Mouse (Mus musculus): Measurements from ENCODE around the gene Adgrd1. TPM values are rescaled to one million over a fixed set of nuclear protein-coding genes. Genes with fewer than 3 reads are reported as not detected.

Adgrd1 gene
- total and polyA plus RNA-seq, 3 experiments = 0.04 to 0.07 TPM; not detected in 1

GRCm38 (mm10) chr5:129214023-129214422, 117.5 kb downstream of the Adgrd1 start:
- in situ Hi-C loops (cut with MboI; ENCODE audit: low pct_ligation_motif_present, low pct_unique_long_range_greater_than_20kb, low sequenced_read_pairs) = no loop called here
- Histone ChIP-seq H3K4me2 (ENCODE audit: insufficient read depth, low read depth, poor library complexity, severe bottlenecking) (no peak overlapping the region), H3K27ac (ENCODE audit: insufficient read depth, low read depth) (no peak overlapping the region), H3K4me1 (ENCODE audit: control insufficient read depth in 1 of 2, insufficient read depth in 2 of 2) (no peaks in the 10 kb centered on the region), H3K36me3 (replicated peaks in 1 of 2; ENCODE audit: control insufficient read depth in 1 of 2, insufficient read depth in 1 of 2, low read length in 1 of 2) (no peaks in the 10 kb centered on the region), H3K9me3 (replicated peaks; ENCODE audit: low read length) (peaks cover 54% of the 10 kb centered on the region), H3K27me3 (replicated peaks) (no peaks in the 10 kb centered on the region), H3K4me3 (replicated peaks in 1 of 3; ENCODE audit: low read depth in 2 of 3, low read length in 2 of 3, poor library complexity in 1 of 3) (no peak overlapping the region), H3K79me2 (replicated peaks; ENCODE audit: control insufficient read depth, extremely low read depth, insufficient read depth, poor library complexity, severe bottlenecking) (no peaks in the 10 kb centered on the region), H3K9ac (ENCODE audit: insufficient read depth, low read depth) (no peak overlapping the region)
- TF ChIP-seq IRF4 (IDR thresholded peaks at IDR 0.05; ENCODE audit: low read depth, low read length) (no peak), CHD1 (IDR thresholded peaks at IDR 0.05; ENCODE audit: low read depth, low read length) (no peak), USF1 (IDR thresholded peaks at IDR 0.05; ENCODE audit: low read depth, low read length) (no peak), TCF12 (IDR thresholded peaks at IDR 0.05; ENCODE audit: low read depth, low read length) (no peak), ETS1 (conservative IDR thresholded peaks at IDR 0.05; ENCODE audit: low read depth, low read length) (no peak), EP300 (IDR thresholded peaks at IDR 0.05; ENCODE audit: low read length) (no peak), SIN3A (IDR thresholded peaks at IDR 0.05; ENCODE audit: low read length) (no peak), MAX (IDR thresholded peaks at IDR 0.05; ENCODE audit: low read length) (no peak), JUN (IDR thresholded peaks at IDR 0.05; ENCODE audit: insufficient read depth, low read depth, low read length) (no peak), MAZ (IDR thresholded peaks at IDR 0.05; ENCODE audit: low read depth, low read length) (no peak), CTCF (conservative IDR thresholded peaks at IDR 0.05 in 1 of 2, IDR thresholded peaks at IDR 0.05 in 1 of 2; ENCODE audit: low read depth in 2 of 2, low read length in 2 of 2) (no peak), USF2 (conservative IDR thresholded peaks at IDR 0.05; ENCODE audit: low read depth, low read length) (no peak)
- dilution Hi-C loops (cut with MboI; ENCODE audit: extremely low pct_ligation_motif_present, extremely low pct_unique_long_range_greater_than_20kb, low sequenced_read_pairs) = no loop called here
- no peak for DNase-seq (ENCODE audit: extremely low read depth)

GRCm38 (mm10) chr5:129216001-129216400, 119.5 kb downstream of the Adgrd1 start:
- DNase-seq (ENCODE audit: extremely low read depth) = no peak
- no peak overlapping the region for H3K4me2 ChIP-seq (ENCODE audit: insufficient read depth, low read depth, poor library complexity, severe bottlenecking)
- no peak overlapping the region for H3K9ac ChIP-seq (ENCODE audit: insufficient read depth, low read depth)
- no peaks in the 10 kb centered on the region for H3K4me1 ChIP-seq (ENCODE audit: control insufficient read depth in 1 of 2, insufficient read depth in 2 of 2)
- dilution Hi-C loops (cut with MboI; ENCODE audit: extremely low pct_ligation_motif_present, extremely low pct_unique_long_range_greater_than_20kb, low sequenced_read_pairs) (no loop called here), in situ Hi-C loops (cut with MboI; ENCODE audit: low pct_ligation_motif_present, low pct_unique_long_range_greater_than_20kb, low sequenced_read_pairs) (no loop called here)
- H3K27ac ChIP-seq (ENCODE audit: insufficient read depth, low read depth) = no peak overlapping the region
- peaks cover 55% of the 10 kb centered on the region for H3K9me3 ChIP-seq (replicated peaks; ENCODE audit: low read length)
- no peaks in the 10 kb centered on the region for H3K27me3 ChIP-seq (replicated peaks)
- H3K36me3 ChIP-seq (replicated peaks in 1 of 2; ENCODE audit: control insufficient read depth in 1 of 2, insufficient read depth in 1 of 2, low read length in 1 of 2) = no peaks in the 10 kb centered on the region
- TF ChIP-seq JUND (conservative IDR thresholded peaks at IDR 0.05; ENCODE audit: low read depth, low read length) (no peak), TCF12 (IDR thresholded peaks at IDR 0.05; ENCODE audit: low read depth, low read length) (no peak), MXI1 (IDR thresholded peaks at IDR 0.05; ENCODE audit: low read depth, low read length) (no peak), ZNF384 (IDR thresholded peaks at IDR 0.05; ENCODE audit: low read depth, low read length) (no peak), USF2 (conservative IDR thresholded peaks at IDR 0.05; ENCODE audit: low read depth, low read length) (no peak), POLR2AphosphoS2 (IDR thresholded peaks at IDR 0.05; ENCODE audit: low read depth, low read length) (no peak), PAX5 (IDR thresholded peaks at IDR 0.05; ENCODE audit: low read length) (no peak), MEF2A (IDR thresholded peaks at IDR 0.05; ENCODE audit: borderline replicate concordance, low read depth, low read length) (no peak), USF1 (IDR thresholded peaks at IDR 0.05; ENCODE audit: low read depth, low read length) (no peak)
- no peak overlapping the region for H3K4me3 ChIP-seq (replicated peaks in 1 of 3; ENCODE audit: low read depth in 2 of 3, low read length in 2 of 3, poor library complexity in 1 of 3)
- H3K79me2 ChIP-seq (replicated peaks; ENCODE audit: control insufficient read depth, extremely low read depth, insufficient read depth, poor library complexity, severe bottlenecking) = no peaks in the 10 kb centered on the region
